Mouse (Mus musculus) layer of hippocampus, postnatal 25 days (tissue): Measurements from ENCODE around the gene Tmem107. TPM values are rescaled to one million over a fixed set of nuclear protein-coding genes. Genes with fewer than 3 reads are reported as not detected.

Source experiments
- DNase-seq, 2 experiments: peaks; one replicate each; pipeline ENCODE4 v3.0.0; 2022; ENCODE audit warnings: mixed read lengths in 2 of 2, low spot score in 1 of 2; ENCODE audit errors: extremely low spot score in 1 of 2
- total RNA-seq, 2 experiments: library from RNA; stranded (reverse); gene quantifications; 2 replicates each; pipeline ENCODE4 v1.2.3; 2021

Tmem107 gene
- total RNA-seq, 2 experiments from 2014 or later = 21.1 to 21.6 TPM

GRCm38 (mm10) chr11:69058729-69059356 lies 11.8 kb upstream of the Tmem107 start:
- no peak for DNase-seq

DNA sequence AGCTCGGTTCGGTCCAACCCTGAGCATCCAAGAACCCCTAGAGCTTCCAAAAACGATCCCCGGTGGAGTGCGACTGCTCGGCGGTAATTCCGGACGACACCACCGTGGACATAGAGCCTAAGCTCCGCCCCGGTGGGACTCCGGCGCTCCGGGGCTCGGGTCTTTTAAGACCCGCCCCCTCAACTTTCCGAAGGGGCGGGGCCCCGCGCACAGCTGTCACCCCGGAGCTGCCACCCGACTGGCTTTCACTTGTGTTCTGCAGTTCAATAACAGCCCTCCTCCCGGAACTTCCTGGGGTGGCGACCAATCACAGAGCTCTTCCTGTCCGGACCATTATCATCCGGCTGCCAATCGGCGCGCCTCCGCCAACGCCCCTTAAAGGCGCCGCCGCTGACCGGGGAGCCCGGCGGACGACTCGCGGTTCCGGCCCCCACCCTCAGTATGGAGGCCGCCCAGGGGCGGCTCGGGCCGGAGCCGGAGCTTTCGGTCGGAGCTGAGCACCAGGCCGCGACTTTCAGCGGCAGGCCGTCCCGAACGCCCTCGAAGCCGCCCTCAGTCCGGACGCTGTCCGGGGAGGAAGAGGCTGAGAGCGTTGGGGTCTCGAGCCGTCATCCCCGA lies 11.1 kb upstream of the Tmem107 start, which contains the start of gene Borcs6:
Borcs6 (plus strand) TSS at position 361 of the 618 bp plus-strand sequence.
- DNase-seq = peak; percentile 80 to 91

DNA sequence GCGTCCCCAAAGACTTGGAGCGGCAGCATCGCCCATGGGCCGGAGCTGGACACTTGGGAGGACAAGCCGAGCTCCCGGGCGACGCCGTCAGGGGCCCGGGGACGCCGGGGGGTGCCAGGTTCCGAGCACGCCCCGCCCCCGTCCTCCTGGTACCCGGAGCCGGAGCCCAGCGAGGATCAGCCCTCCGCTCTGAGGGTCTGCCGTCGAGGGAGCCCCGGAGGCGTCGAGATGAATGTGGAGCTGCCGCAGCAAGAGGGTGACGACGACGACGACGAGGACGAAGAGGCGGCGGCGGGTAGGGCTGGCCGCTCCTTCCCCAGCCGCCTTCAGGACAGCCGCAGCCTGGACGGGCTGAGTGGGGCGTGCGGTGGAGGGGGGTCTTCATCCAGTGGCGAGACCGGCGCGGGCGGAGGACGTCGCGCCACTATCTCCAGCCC lies 10.6 kb upstream of the Tmem107 start:
- DNase-seq = peak in 1 of 2 experiments; percentile 44

DNA sequence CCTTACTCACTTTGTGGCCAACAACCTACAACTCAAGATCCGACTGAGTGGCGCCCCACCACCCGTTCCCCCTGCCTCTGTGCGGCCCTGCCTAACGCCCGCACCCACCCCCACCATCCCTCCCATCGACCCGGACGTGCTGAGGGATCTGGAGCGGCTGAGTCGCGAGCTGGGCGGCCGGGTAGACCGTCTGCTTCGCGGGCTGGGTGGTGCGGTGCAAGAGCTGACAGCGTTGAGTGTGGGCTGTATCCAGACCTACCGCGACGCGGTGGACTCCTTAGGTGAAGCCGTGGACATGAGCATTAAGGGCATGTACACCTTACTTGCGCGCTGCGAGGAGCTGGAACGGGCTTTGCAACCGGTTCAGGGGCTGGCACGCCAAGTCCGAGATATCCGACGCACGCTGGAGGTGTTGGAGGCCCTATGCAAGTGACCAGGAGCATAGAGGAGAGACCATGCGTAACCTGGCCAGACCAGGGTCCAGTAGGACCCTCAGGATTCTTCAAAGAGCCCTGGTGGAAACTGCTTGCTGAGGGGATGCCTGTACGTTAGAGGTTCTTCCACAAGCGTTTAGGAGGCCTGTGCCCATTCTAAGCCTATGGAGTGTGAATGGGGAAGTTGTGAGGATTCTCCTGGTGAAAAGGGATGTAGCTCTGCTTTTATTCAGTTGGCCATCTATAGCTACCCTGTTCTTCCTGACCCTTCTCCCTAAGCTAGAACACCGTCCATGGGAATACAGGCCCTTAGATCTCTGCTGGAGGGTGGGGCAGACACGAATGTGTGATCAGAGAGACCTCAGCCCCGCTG lies 10.0 kb upstream of the Tmem107 start:
- peak in 1 of 2 experiments; percentile 27 for DNase-seq

DNA sequence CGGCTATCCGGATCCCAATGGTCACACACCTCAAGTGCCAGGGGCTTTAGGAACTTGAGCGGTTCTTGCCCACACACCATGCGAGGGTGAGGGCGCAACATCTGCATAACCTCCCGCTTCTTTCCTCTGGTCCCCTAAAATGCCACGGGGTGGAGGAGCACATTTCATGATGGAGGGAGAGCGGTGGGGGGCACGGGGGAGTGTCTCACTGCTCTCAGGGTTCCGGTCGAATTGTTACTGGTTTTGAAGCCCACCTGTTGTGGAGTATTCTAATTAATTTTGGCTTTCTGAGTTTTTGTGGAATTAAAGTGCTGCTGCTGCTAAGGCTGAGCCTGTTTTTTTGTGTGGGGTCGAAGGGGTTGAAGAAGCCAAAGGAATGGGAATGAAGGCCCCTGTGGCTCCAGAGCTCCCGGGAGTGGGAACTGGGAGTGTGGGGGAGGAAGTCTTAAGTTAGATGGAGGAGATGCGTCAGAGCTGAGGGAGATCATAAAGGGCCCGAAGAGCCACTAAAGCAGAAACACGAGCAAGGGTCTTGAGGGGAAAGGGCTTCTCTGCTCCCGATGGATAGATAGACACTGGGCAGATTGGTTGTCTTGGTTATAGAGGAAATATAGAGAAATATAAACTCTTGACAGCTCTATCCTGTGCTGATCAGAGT lies 9.2 kb upstream of the Tmem107 start:
- no peak for DNase-seq

DNA sequence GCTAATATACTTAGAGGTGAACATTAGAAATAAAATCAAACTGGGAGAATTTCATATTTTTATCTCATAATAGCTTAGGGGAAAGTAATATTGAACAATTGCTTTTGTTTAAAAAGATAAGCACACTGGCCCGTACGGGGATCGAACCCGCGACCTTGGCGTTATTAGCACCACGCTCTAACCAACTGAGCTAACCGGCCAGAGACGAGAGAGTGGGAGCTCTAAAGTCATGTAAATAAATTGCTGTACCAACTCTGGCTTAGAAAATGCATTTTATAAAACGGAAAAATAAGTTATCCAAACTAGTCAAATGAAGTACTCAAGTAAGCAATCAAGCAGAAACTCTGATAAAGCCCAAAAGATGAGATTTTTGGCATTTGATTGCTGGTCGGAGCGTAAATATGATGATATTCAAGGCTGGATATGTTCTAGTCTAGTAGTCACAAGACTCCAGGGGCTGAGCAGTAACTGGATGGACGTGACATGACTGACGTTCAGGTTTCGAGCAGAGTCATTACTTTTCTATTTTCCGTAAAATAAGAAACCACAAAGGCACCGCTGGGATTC lies 8.3 kb upstream of the Tmem107 start:
- DNase-seq = peak; percentile 68 to 90

DNA sequence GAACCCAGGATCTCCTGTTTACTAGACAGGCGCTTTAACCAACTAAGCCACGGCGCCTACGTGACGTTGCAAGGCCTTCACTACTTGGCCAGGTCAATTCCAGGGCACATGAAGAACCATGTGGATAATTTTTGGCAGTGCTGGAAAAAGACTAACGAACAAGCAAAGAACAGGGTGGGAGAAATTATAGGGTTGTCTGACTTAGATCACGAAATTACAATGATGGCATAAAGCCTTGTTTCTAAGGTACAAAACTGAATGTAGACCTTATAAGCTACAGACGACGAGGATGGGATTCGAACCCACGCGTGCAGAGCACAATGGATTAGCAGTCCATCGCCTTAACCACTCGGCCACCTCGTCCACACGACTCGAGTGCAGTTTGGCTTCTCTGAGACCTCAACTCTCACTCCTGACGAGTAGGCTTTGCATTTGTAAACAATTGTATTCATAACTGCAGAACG lies 7.8 kb upstream of the Tmem107 start:
- DNase-seq = peak; percentile 98

DNA sequence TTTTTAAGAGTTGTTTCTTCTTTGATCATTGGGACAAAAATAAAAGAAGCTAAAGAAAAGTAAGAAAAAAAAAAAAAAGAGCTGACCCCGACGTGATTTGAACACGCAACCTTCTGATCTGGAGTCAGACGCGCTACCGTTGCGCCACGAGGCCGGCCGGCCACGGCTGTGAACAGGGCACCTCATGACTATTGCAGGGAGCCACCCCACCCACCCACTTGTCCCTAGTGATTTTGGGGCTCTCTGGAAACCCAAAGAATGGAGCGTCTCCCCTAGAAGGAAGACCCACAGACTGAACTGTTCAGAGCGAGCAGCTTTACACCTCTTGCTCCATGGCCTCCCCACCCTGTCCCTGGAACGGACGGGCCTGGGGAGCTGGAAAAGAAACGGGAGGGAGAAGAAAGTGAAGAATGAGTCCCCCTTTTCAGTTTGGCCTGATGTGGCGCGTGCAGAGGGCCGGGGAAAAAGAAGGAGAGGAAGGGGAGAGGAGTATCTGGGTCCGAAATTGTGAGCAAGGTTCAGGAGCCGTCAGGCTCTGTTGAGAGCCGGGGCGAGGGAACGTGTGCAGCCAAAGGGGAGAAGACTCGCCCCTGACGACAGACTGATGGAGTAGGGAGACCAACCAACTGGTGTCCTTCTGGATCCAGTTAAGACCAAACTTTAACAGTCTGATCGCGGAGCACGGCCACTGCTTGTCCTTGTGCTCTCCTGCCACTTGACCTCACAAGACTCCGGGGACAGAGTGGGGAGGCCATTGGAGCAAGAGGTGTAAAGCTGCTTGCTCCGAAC lies 7.0 kb upstream of the Tmem107 start:
- peak; percentile 84 to 86 for DNase-seq

DNA sequence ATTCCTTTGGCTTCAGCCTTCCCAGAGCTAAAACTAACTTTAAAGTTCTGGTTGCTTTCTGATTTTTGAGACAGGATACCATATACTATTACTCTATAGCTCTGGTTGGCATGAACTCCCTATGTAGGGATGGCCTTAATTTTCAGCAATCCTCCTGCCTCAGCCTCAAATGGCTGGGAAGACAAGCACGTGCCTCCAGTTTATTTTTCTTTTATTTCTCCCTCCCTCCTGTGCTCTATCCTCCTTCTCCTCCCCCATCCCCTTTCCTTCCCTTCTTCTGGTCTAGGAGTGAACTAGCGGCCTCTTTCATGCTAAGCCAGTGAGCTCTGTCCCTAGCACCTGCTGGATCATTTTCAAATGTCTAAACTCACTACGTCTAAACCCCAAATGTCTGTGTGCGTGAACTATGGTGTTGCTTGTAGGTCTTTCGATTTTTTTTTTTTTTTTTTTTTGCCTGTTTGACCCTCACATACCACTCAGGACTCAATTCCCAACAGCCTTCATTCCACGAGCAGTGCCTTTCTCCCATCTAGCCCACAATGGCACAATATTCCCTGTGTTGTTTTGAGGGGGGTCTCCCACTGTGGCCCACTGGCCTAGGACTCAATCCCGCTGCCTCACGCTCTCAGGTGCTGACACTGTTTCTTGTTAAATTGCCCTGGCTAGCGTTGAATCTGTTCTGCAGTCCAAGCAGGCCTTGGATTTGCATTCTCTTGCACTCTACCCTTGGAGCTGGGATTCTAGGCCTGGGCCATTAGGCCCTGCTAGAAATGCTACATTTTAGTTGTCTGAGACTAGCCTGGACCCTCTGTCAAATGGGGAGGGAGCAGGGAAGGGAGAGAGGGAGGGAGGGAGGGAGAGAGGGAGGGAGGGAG lies 6.1 kb upstream of the Tmem107 start:
- DNase-seq = no peak

DNA sequence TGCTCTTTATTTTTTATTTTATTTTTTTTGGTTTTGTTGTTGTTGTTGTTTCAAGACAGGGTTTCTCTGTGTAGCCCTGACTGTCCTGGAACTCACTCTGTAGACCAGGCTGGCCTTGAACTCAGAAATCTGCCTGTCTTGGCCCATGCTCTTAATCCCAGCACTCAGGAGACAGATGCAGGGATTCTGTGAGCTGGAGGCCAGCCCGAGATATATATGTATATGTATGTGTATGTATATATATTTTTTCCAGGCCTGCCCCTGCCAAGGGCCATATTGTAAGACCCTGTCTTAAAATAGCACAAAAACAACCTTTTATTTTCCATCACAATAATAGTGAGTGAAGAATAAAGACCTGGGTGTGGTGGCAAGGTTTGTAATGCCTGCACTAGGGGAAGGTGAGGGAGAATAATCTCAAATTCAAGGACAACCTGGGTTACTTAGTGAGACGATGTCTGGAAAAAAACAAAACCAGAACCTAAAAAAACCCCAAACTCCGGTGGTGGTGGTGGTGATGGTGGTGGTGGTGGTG lies 5.1 kb upstream of the Tmem107 start:
- no peak for DNase-seq

GRCm38 (mm10) chr11:69066163-69066861 lies 4.3 kb upstream of the Tmem107 start:
- peak; percentile 41 to 44 for DNase-seq

DNA sequence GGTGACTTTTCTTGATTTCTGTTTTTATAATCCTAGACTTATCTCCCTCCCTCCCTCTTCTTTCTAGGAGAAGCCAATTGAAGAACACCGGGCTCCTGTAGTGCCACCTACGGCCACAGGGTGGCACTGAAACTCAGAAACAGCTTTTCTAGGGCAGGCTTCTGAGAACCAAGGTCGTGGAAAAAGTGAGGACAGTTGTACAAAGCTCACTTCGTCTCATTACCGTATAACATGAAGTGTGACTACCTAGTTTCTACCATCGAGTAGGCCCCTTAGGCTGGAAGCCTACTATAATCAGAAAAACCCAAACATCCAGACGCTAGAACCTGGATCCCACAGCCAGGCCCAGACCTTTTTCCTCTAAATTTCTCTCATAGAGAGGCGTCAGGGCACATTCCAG lies 3.6 kb upstream of the Tmem107 start:
- peak; percentile 77 to 94 for DNase-seq

GRCm38 (mm10) chr11:69067601-69068000 lies 3.0 kb upstream of the Tmem107 start:
- no peak for DNase-seq

DNA sequence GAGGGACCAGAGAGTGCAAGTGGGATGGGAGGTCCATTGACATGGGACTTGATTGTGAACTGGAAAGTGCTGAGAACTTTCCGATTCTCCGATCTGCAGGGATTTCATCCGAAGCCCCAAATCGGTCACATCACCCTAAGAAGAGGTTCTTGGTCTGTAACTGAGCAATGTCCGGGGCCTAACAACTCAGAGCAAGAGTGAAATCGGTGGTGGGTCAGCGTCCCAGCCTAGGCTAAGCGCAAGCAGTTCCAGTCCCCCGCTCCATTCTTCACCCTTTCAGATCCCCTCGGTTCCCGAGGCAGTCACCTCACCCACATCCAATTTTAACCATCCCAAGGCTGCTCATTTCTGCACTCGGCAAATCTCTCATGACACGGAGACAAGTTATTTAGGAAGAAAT lies 513 bp upstream of the Tmem107 start:
- DNase-seq = no peak

GRCm38 (mm10) chr11:69071262-69071661 lies 656 bp downstream of the Tmem107 start:
- no peak for DNase-seq

GRCm38 (mm10) chr11:69072234-69072633 lies 1.6 kb downstream of the Tmem107 start:
- no peak for DNase-seq

GRCm38 (mm10) chr11:69072666-69073064 lies 2.1 kb downstream of the Tmem107 start:
- no peak for DNase-seq
